Mouse (Mus musculus) ovary, postnatal 10 days (tissue): Measurements from ENCODE around the gene Serpinb7.

Source experiments
- DNase-seq: peaks from one replicate; pipeline ENCODE4 v3.0.0; 2022; ENCODE audit warnings: low spot score

The Serpinb7 gene

DNA sequence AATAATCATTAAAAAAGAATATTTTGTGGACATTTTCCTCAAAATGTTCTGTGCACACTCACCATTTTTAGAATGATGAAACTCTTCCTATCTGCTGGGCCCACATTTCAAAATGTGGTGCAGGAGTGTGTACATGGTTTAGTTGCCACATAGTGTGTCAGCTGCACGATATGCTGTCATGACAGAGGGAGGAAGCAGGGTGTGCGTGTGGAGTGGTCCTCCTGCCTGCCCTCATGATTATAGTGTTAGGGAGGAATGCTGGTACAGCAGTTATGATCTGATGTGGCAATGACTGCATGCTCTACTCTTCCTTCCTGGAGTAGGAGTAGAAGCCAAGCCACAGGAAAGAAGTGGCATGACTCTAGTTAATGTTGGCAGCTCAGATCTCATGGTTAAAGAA is 97.3 kb downstream of the Serpinb7 start:
- no peak for DNase-seq

DNA sequence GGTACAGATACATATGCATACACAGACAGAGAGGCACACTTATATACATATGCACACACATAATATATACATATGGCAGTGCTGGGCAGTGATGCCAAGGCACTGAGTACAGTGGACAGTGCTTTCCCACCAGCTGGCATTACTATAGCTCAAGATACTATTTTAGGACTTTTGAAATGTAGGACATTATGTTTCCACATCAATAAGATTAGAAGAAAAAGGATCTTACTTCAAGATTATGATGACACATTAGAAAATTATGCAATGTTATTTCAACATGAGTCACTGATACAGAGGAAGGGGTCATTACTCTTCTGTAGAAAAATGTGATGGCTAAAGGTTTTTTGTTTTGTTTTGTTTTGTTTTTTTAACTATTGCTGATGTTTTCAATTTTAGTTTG is 102.6 kb downstream of the Serpinb7 start:
- no peak for DNase-seq
